Mouse (Mus musculus) embryonic facial prominence, embryonic 11.5 days (tissue): ENCODE measurements around the gene Stpg4. TPM values are rescaled to one million over a fixed set of nuclear protein-coding genes. Genes with fewer than 3 reads are reported as not detected.
A peak's percentile ranks its signal among the peaks of the same experiment; 100 is the strongest.

Experiments used
- ATAC-seq: fragments of 200-750 bp; cut with Nextera tagmentation; replicated peaks from 2 replicates; pipeline ENCODE4 v1.8.0; 2017; ENCODE audit warnings: low read depth; ENCODE audit not compliant: insufficient number of reproducible peaks, low FRiP score, low TSS enrichment
- DNase-seq: peaks from one replicate; pipeline ENCODE4 v3.0.0-alpha.2; 2015; ENCODE audit warnings: low spot score
- H3K27ac ChIP-seq: fragments of 300-500 bp; sonication (generic); replicated peaks from 2 replicates; pipeline ENCODE4 v1.5.1; 2014; ENCODE audit warnings: mild to moderate bottlenecking, low read depth, low read length, control low read depth
- H3K27me3 ChIP-seq: fragments of 300-500 bp; sonication (generic); 2 replicates; pipeline ENCODE4 v1.6.1; 2014; ENCODE audit warnings: mild to moderate bottlenecking, low read length, moderate library complexity, mixed read lengths; ENCODE audit not compliant: control insufficient read depth, insufficient read depth
- H3K36me3 ChIP-seq: fragments of 300-500 bp; sonication (generic); replicated peaks from 2 replicates; pipeline ENCODE4 v1.6.1; 2014; ENCODE audit warnings: low read depth, mild to moderate bottlenecking, low read length, moderate library complexity, mixed read lengths; ENCODE audit not compliant: control insufficient read depth, insufficient read depth
- H3K4me1 ChIP-seq: fragments of 300-500 bp; sonication (generic); 2 replicates; pipeline ENCODE4 v1.6.1; 2014; ENCODE audit warnings: low read length, mixed read lengths; ENCODE audit not compliant: control insufficient read depth, insufficient read depth
- H3K4me2 ChIP-seq: fragments of 300-500 bp; sonication (generic); 2 replicates; pipeline ENCODE4 v1.6.1; 2014; ENCODE audit warnings: low read depth, mild to moderate bottlenecking, control low read depth, low read length, moderate library complexity
- H3K4me3 ChIP-seq: fragments of 300-500 bp; sonication (generic); 2 replicates; pipeline ENCODE4 v1.5.1; 2014; ENCODE audit warnings: low read depth, low read length, control low read depth
- H3K9ac ChIP-seq: fragments of 300-500 bp; sonication (generic); replicated peaks from 2 replicates; pipeline ENCODE4 v1.6.1; 2014; ENCODE audit warnings: mild to moderate bottlenecking, control low read depth, low read length
- H3K9me3 ChIP-seq: fragments of 300-500 bp; sonication (generic); replicated peaks from 2 replicates; pipeline ENCODE4 v1.6.1; 2016; ENCODE audit warnings: mild to moderate bottlenecking, low read length, inconsistent platforms, mixed read lengths; ENCODE audit not compliant: control insufficient read depth
- WGBS: fragments of 180-500 bp; shearing (Covaris S2); extraction: QIAGEN DNeasy Blood & Tissue Kit; methylation state at CpG from one replicate; pipeline ENCODE4 v1.1.7; 2014; 5-methylcytosine and 5-hydroxymethylcytosine counted together
- polyA plus RNA-seq: library from polyadenylated mRNA; unstranded; fragments of >200 nt; fragmentation: Nextera tagmentation; extraction: Ambion mirVana; gene quantifications from 2 replicates; pipeline ENCODE4 v1.2.1, GENCODE M21; 2014

Gene Stpg4
- polyA plus RNA-seq, 1 experiment from 2014 or later: not detected

DNA sequence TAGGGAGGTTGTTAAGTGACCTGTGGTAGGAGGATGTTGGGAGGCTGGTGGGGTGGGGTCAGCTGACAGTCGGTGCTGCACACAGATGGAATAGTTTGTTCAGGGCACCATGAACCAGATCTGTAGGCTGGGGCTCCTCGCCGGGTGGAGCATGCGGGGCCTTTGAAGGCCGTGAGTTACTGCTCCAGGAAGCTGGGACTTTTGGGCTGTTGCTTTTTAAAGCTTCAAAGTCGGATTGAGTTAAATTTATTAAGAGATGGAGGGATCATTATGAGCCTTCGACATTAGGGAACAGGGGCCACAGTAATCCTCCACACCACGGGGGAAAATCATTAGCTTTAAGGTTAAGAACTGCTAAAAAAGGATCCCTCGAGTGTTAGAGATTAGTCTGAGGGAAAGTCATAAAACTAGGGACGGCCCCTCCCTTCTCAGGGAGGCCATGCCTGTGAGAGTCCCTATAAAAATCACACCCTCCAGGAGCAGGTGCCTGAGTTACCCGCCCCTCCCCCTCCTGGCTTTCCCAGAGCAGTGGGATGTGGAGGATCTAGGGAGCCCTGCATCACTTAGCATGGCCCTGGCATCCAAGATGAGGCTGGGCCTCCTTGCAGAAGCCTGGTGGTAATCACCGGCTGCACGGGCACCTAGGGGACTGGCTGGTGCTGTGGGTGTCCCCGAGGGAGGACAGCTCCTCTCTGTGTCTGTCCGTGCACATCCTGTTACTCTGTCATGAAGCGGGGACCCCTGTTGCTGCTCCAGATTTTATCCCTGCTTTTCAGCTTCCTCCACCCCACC is 75.2 kb downstream of the Stpg4 start:
- H3K4me1 ChIP-seq: peaks cover 9% of the 10 kb centered on the region
- no peaks in the 10 kb centered on the region for H3K27me3 ChIP-seq
- whole genome bisulfite sequencing: 27% methylated on average over 16 of the region's 16 CpGs
- H3K36me3 ChIP-seq: no peaks in the 10 kb centered on the region
- H3K4me2 ChIP-seq: no peak overlapping the region
- 0 out of 2 replicates have a peak overlapping the region, but pooled peaks have one; percentile 38 for H3K27ac ChIP-seq
- ATAC-seq: 0 out of 2 replicates have a peak, but pooled peaks have one; percentile 18
- H3K4me3 ChIP-seq: no peak overlapping the region
- no peak overlapping the region for H3K9ac ChIP-seq
- DNase-seq: no peak
- H3K9me3 ChIP-seq: no peaks in the 10 kb centered on the region

DNA sequence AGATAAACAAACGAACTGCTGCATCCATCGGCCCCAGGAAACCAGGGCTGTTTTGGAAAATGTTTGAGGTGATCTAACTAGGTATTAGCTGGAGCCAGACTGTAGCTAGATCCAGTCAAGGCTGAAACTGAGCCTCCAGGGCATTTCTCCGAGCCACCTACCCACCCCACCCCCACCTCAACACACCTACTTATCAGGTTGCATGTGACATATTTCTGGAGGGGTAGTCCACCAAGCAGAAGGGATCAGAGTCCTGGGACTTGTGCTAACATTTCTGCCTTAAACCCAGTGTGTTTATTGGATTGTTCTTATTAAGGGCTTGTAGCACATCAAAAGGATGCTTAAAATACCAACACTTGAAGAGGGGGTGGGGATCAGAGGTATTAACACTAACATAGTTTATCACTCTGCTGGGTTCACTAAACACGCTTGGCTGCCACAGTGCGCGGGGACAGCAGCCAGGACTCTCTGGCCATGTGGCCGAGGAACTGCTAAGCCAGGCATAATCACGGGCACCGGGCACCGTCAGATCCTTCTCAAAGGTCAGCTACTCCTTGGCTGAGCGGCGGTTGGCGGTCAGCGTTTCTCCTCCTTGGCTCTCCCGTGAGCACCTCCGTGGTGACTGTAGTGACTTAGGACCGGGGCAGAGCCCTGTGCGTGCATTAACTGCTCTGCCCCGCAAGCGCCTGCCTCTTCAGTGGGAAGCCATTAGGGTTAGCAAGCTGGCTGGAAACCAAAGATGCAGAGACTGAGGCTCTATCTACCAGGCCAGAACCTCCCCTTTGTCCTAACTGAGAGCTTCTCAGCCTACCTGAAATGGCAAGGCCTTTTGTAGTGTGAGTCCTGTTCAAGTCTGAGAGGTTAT is 76.1 kb downstream of the Stpg4 start:
- Histone ChIP-seq H3K4me2 (no peak overlapping the region), H3K4me3 (no peak overlapping the region), H3K27me3 (no peaks in the 10 kb centered on the region), H3K9me3 (no peaks in the 10 kb centered on the region), H3K4me1 (peaks cover 9% of the 10 kb centered on the region), H3K36me3 (no peaks in the 10 kb centered on the region), H3K27ac (peak overlapping the region; percentile 38; the same call in 1 of the 2 replicates), H3K9ac (no peak overlapping the region)
- ATAC-seq: no peak; the same call in 1 of the 2 replicates
- 39% methylated on average over 20 of the region's 20 CpGs for WGBS
- peak; percentile 62 for DNase-seq

DNA sequence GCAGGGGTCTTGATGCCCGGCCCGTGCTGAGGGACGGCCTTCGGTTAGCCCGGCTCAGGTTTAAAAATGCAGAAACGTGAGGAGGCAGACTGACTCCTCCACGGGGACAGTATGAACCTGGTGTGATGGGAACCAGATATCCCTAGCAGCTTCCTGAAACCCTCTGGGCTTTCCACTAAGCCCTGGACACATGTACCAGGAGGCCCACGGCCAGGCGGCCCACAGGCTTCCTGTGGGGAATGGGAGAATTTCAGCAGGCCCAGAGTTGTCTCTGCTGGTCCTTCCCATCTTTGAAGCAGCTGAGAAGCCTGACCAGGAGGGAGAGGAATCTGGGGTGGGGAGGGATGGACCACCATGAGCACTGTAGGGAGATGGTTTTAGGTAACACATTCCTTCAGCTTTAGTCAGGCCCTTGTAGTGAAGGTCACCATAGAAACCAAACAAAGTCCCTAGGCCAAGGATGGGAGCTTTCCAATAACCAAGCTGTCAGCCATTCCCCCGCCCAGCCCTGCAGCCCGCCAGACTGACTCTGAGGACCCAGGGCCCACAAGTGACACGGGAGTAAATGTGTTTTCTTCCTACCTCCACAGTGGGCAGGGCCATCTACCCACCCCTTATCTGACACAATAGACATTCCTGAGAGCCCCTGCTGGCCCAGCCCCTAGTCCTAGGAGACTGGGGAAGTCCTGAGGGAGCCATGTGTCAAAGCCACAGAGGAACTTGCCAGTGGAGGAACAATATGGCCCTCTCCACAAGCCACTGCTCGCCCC is 76.9 kb downstream of the Stpg4 start:
- H3K9me3 ChIP-seq: no peaks in the 10 kb centered on the region
- peak; percentile 27; the same call in 1 of the 2 replicates for ATAC-seq

DNA sequence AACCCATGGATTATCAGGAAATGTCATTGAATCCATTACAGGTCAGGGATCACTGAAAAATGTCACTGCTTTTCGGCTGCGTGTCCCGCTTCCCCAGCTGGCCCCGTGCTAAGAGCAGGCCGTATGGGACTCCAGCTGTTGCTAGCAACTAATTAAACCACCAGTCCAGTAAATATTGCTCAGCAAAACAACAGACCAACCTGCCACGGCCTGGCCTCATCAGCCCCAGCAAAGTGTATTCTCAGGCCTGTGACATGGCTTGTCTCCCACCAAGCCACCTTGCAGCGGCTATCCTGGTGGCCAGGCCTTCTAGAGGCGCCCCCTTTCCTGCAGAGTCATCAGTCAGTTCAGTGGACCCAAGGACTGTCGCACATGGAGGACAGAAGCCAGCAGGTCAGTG is 78.0 kb downstream of the Stpg4 start:
- no peak overlapping the region; the same call in 1 of the 2 replicates for H3K4me2 ChIP-seq
- H3K9me3 ChIP-seq: no peaks in the 10 kb centered on the region
- no peak overlapping the region for H3K4me3 ChIP-seq
- H3K9ac ChIP-seq: no peak overlapping the region
- no peaks in the 10 kb centered on the region for H3K36me3 ChIP-seq
- ATAC-seq (no peak), DNase-seq (no peak)
- 78% methylated on average over 9 of the region's 9 CpGs for WGBS
- H3K27ac ChIP-seq: no peak overlapping the region
- H3K27me3 ChIP-seq: no peaks in the 10 kb centered on the region
- peaks cover 9% of the 10 kb centered on the region for H3K4me1 ChIP-seq

More for the DNA sequence above, 76.9 kb downstream of the Stpg4 start:
- Histone ChIP-seq H3K9ac (no peak overlapping the region), H3K36me3 (no peaks in the 10 kb centered on the region), H3K4me1 (peaks cover 9% of the 10 kb centered on the region), H3K4me3 (no peak overlapping the region), H3K4me2 (no peak overlapping the region), H3K27ac (no peak overlapping the region; the same call in 1 of the 2 replicates), H3K27me3 (no peaks in the 10 kb centered on the region)
- 38% methylated on average over 13 of the region's 13 CpGs for WGBS
- DNase-seq: peak; percentile 69

DNA sequence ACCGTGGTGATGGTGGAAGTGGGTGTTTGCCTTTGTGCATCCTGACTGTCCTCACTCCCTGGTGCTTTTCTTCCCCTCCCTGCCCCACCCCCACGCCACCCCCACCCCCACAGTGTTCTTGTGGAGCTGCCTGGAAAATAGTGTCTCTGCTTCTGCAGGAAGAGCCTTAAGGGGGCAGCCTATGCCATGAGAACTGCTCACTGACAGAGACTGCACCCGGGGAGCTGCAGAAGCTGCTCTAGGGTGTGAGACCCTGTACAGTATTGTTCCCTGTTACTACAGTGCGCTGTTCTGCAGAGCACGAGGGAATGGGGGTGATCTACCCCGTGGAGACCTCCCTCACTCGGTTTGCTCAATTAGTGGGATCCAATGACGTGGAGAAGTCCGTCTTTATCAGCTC is 78.5 kb downstream of the Stpg4 start:
- no peak overlapping the region for H3K27ac ChIP-seq
- peaks cover 9% of the 10 kb centered on the region for H3K4me1 ChIP-seq
- no peak for ATAC-seq

DNA sequence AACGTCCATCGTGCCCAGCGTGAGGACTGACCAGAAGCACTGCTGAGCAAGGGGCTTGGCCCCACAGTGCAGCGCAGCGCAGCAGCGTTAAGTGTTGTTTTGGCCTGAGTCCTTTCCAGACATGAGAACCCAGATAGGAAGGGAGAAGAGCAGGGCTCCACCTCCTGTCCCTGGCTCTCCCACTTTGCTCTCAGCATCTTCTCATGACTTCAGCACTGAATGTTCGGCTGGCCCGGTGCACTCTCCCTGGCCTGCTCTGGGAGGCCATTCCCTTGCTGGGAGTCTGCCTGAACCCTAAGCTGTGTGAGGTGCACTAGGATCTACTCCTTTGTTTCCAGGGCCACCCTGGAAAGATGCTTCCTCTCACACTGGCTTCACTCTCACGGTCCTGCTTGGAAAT is 79.2 kb downstream of the Stpg4 start:
- Histone ChIP-seq H3K36me3 (no peaks in the 10 kb centered on the region), H3K4me1 (peaks cover 9% of the 10 kb centered on the region), H3K27ac (no peak overlapping the region), H3K4me3 (no peak overlapping the region), H3K4me2 (no peak overlapping the region), H3K9me3 (no peaks in the 10 kb centered on the region), H3K9ac (no peak overlapping the region), H3K27me3 (no peaks in the 10 kb centered on the region)
- 41% methylated on average over 9 of the region's 9 CpGs for WGBS
- ATAC-seq (no peak), DNase-seq (no peak)

More for the DNA sequence above, 78.5 kb downstream of the Stpg4 start:
- peak; percentile 46 for DNase-seq
- Histone ChIP-seq H3K27me3 (no peaks in the 10 kb centered on the region), H3K4me2 (no peak overlapping the region), H3K9me3 (no peaks in the 10 kb centered on the region), H3K36me3 (no peaks in the 10 kb centered on the region), H3K9ac (no peak overlapping the region), H3K4me3 (no peak overlapping the region)
- 35% methylated on average over 9 of the region's 9 CpGs for WGBS

DNA sequence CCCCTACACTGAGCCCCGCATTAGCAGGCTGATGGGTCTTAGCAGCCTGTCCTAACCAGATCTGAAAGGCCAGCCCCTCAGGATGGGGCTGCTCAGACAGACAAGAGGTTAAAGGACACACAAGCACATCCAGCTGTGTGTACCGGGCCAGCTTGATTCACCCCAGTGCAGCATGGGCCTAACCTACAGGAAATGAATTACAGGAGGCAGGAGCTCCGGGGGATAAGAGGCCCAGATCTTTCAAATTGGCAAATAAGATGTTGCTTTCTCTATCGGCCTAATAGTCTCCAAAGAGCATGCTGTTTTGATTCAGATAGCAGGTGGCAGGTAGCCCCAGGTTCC is 82.3 kb downstream of the Stpg4 start:
- H3K4me3 ChIP-seq: no peak overlapping the region
- H3K36me3 ChIP-seq: no peaks in the 10 kb centered on the region
- peak; percentile 31; the same call in 1 of the 2 replicates for ATAC-seq
- no peaks in the 10 kb centered on the region for H3K9me3 ChIP-seq
- no peak for DNase-seq
- WGBS: 19% methylated on average over 4 of the region's 4 CpGs
- no peak overlapping the region for H3K9ac ChIP-seq
- no peaks in the 10 kb centered on the region for H3K4me1 ChIP-seq
- no peak overlapping the region for H3K4me2 ChIP-seq
- H3K27ac ChIP-seq: no peak overlapping the region
- no peaks in the 10 kb centered on the region for H3K27me3 ChIP-seq
